Mouse (Mus musculus) c-Kit-positive CD71-positive TER-119-positive erythroid progenitor cells, embryonic 14.5 days (primary cell): ENCODE results near the gene Mtmr4.

Experiments used
- DNase-seq: peaks from one replicate; pipeline ENCODE4 v3.0.0-alpha.2; 2013; ENCODE audit warnings: low spot score

Mtmr4 gene

GRCm38 (mm10) chr11:87591526-87592353 lies at the start of gene Mtmr4:
Gene Mtmr4, plus strand, starts transcription at chr11:87592162.
- DNase-seq = peak; percentile 98

GRCm38 (mm10) chr11:87542285-87542684 lies 49.7 kb upstream of the Mtmr4 start:
- no peak for DNase-seq

GRCm38 (mm10) chr11:87542906-87543305 lies 49.1 kb upstream of the Mtmr4 start:
- no peak for DNase-seq

GRCm38 (mm10) chr11:87553342-87553741 lies 38.6 kb upstream of the Mtmr4 start:
- DNase-seq = no peak

- DNase-seq = no peak
Observed at GRCm38 (mm10) chr11:87554386-87554785, 37.6 kb upstream of the Mtmr4 start.

GRCm38 (mm10) chr11:87555106-87555703 lies 36.8 kb upstream of the Mtmr4 start:
- DNase-seq = no peak

GRCm38 (mm10) chr11:87561208-87561607 lies 30.8 kb upstream of the Mtmr4 start:
- DNase-seq = no peak

GRCm38 (mm10) chr11:87566501-87566900 lies 25.5 kb upstream of the Mtmr4 start, which contains the start of gene Gm11492:
Gene Gm11492, plus strand, starts transcription at chr11:87566653.
- DNase-seq = no peak

GRCm38 (mm10) chr11:87568255-87568953 lies 23.6 kb upstream of the Mtmr4 start, which contains the start of gene Sept4:
Gene Sept4, plus strand, starts transcription at chr11:87568903.
- no peak for DNase-seq

- no peak for DNase-seq
Observed at GRCm38 (mm10) chr11:87570743-87571142, 21.2 kb upstream of the Mtmr4 start.

GRCm38 (mm10) chr11:87571361-87571950 lies 20.5 kb upstream of the Mtmr4 start:
- DNase-seq = no peak

GRCm38 (mm10) chr11:87573751-87574150 lies 18.2 kb upstream of the Mtmr4 start:
- DNase-seq = no peak

- no peak for DNase-seq
Observed at GRCm38 (mm10) chr11:87574520-87575180, 17.3 kb upstream of the Mtmr4 start.

- no peak for DNase-seq
Observed at GRCm38 (mm10) chr11:87577601-87578248, 14.2 kb upstream of the Mtmr4 start.

GRCm38 (mm10) chr11:87578249-87578962 lies 13.6 kb upstream of the Mtmr4 start:
- peak; percentile 46 for DNase-seq

GRCm38 (mm10) chr11:87578963-87579601 lies 12.9 kb upstream of the Mtmr4 start:
- DNase-seq = no peak

- DNase-seq = no peak
Observed at GRCm38 (mm10) chr11:87579713-87580112, 12.2 kb upstream of the Mtmr4 start.

GRCm38 (mm10) chr11:87580543-87581085 lies 11.3 kb upstream of the Mtmr4 start:
- no peak for DNase-seq

- DNase-seq = no peak
Observed at GRCm38 (mm10) chr11:87581161-87581865, 10.6 kb upstream of the Mtmr4 start.
